Mouse (Mus musculus): ENCODE measurements around the gene Ano1.

The Ano1 gene

GRCm38 (mm10) chr7:144764537-144765282, 12.9 kb upstream of the Ano1 start:
- DNase-seq (ENCODE audit: low read depth), result no peak

GRCm38 (mm10) chr7:144764013-144764412, 12.2 kb upstream of the Ano1 start:
- no peak for DNase-seq (ENCODE audit: low read depth)

DNA sequence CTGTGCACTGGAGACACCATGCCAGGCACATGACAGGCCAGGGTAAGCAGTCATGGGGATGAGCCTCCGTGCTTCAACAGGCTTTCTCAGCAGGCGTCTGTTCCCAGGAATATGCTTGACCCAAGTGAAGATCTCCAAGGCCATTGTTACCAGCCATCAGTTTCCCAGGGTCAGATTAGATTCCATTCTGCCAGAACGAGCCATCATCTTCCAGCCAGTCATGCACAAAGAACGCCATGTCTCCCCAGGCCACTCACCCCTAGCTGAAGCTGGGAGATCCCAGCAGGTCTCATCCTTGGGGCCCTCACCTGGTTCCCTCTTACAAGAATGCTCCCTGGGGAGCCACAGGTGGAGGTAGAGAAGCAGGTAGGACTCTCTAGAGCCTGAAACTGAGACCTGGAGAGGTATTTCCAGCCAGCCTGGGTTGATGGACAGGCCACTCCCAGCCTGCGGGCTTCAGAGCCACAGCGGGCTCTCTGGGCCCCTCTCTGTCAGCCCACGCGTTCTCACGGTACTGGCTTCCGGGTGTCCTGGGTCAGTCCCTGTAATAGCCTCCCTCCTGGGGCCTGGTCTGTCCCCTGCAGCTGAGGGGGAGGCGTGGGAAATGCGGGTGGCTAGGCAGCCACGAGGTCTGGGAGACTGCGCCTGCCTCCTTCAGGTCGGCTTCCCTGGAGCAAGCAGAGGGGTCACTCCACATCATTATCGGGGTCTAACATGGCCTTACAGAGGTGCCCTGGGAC, 10.9 kb upstream of the Ano1 start:
- no peak for DNase-seq (ENCODE audit: low read depth)

- DNase-seq (ENCODE audit: low read depth), result no peak
Measured at GRCm38 (mm10) chr7:144760228-144760627, 8.5 kb upstream of the Ano1 start.

GRCm38 (mm10) chr7:144759455-144759854, 7.7 kb upstream of the Ano1 start:
- DNase-seq (ENCODE audit: low read depth), result no peak

- DNase-seq (ENCODE audit: low read depth), result no peak
Measured at GRCm38 (mm10) chr7:144755511-144756378, 4.0 kb upstream of the Ano1 start.

GRCm38 (mm10) chr7:144754722-144755121, 2.9 kb upstream of the Ano1 start:
- no peak for DNase-seq (ENCODE audit: low read depth)

GRCm38 (mm10) chr7:144753657-144754031, 1.9 kb upstream of the Ano1 start:
- no peak for DNase-seq (ENCODE audit: low read depth)

DNA sequence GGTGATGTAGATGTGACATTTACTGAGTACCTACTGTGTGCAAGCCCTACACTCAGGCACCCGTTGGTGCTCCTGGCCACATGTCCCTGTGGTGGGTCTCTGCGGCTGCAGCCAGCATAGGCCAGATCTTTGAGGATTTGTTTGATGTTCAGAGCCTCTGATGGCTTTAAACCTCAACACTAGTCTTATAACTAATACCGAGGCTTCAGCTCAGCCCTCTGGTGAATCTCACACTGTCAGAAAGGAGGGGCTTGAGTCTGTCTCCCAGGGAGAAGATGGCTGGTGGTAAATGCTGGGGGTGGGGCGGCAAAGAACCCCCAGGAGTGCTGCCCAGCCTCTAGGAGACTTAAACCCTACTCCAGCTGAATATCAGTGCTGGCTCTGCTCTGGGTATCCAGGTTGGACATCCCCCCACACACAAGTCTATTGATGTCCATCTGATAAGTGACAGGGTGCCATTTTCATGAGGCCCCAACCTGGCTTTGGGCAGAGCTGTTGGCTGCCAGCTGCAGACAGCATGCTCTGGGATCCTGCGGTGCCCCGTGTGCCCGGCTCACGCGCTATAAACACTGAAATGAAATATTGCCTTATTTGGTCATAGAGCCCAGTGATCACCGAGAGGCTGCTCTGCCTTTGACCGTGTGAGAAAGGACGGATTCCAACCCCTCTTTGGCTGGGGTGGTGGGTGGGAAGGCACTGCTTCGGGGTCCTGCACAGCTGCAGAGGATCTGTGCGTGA, 1.3 kb upstream of the Ano1 start:
- no peak for DNase-seq (ENCODE audit: low read depth)

GRCm38 (mm10) chr7:144747756-144748155, 4.0 kb downstream of the Ano1 start:
- DNase-seq (ENCODE audit: low read depth), result no peak

DNA sequence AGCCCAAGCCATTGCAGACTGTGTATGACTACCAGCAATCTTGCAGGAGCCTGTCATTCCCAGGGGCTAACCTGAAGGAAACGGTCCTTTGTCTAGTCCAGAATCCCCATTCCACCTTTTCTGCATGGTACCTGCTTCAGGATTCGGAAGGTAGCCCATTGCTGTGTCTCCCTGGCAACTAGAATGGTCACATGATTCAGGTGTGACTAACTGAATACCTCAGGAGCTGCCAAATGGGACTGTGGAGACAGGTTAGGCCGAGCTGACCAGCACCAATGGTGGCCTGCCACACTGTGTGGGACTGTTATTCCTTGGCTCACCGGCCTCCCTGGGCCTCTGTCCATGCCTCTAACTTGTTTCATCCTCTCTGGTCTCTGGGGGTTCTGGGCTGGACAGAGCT, 5.3 kb downstream of the Ano1 start:
- DNase-seq (ENCODE audit: low read depth), result no peak

DNA sequence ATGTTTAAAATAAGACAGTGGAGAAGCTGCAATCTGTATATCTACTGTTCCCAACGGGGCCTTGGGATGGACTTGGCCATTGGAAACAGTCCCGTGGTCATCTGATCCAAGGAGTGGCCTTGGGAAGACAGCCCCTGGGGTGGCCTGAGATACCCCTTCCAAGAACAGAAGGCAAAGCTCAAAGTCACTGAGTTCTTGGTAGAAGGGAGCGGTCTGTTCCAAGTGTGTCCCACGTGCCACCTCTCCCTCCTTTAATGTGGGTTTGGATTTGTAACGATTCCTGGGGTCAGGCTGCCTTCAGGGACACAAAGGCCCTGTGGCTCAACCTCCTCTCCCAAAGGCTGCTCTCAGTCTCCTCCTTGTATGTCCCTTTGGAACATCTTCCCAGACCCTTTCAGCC, 7.9 kb downstream of the Ano1 start:
- DNase-seq (ENCODE audit: low read depth), result no peak

DNA sequence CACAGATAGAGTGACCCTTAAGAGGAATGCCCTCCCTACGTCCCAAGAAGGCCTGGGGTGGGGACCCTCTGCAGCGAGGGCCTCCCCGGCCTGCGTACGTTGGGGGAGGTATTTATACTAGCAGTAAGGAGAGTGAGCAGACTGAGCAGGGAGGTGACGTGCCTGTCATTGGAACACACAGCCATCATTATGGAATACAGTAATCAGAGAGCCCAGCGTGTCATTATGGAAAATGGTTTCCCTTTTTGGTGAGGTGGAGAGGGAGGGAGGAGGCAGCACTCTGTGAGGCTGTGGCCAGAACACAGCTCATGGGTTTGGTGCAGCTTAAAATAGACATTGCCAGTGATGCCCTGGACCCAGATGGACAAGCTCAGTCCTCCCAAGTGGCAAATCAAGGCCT, 11.1 kb downstream of the Ano1 start:
- DNase-seq (ENCODE audit: low read depth), result no peak

DNA sequence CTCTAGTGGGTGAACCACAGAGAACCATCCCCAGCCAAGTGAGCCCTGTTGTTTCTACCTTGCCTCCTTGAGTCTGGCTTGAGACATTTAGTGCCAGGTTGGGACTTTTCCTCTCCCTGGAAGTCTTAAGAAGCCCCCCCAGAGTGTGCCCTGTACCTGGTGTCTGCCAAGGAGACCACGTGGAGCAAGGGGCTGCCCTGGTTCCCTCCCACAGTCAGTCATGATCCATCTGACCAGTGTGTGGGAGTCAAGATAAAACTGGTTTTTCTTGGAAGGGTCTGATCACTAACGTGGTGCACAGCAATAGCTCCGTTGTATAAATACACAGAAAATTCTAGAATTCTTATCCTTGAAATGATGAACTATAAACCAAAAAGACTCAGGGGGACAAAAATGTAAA, 12.0 kb downstream of the Ano1 start:
- no peak for DNase-seq (ENCODE audit: low read depth)

DNA sequence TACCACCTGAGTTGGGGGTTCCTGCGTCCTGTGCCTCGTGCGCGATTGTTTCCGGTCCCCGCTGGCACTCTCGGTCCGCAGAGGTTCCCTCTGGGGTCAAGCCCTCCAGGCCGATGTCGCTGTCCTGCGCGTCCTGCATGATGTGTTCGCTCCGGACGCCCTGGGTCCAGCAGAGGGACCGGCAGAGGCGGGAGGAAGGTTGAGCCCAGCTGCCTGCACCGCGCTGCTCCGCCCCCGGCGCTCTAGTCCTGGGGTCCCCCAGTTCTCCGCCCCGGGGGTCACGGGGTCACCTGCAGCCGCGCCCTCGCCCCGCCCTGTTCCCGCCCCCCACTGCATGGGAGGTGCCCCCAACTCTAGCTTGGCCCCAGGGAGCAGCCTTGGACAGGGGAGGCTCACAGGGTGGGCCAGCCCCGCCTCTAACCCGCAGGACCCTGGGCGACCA, 13.4 kb downstream of the Ano1 start:
- DNase-seq (ENCODE audit: low read depth), result no peak

DNA sequence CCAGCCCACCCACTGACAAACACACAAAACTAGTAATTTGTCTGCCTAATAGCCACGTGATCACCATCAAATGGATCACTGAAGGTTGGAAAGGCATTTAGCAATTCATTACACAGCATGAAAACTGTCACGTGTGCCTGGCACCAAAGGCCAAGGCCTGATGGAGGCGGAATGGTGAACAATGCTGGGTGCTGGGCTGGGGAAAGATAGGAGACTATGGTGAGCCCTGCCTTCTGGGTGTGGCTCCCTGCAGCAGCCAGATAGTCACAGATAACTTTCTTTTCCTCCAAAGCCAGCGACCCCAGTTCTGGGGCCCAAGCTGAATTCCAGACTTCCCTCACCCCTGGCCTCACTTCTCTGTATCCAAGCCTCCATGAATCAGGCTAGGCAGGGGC, 19.9 kb downstream of the Ano1 start:
- DNase-seq (ENCODE audit: low read depth), result no peak

GRCm38 (mm10) chr7:144731182-144731896, 20.4 kb downstream of the Ano1 start:
- DNase-seq (ENCODE audit: low read depth), result no peak

DNA sequence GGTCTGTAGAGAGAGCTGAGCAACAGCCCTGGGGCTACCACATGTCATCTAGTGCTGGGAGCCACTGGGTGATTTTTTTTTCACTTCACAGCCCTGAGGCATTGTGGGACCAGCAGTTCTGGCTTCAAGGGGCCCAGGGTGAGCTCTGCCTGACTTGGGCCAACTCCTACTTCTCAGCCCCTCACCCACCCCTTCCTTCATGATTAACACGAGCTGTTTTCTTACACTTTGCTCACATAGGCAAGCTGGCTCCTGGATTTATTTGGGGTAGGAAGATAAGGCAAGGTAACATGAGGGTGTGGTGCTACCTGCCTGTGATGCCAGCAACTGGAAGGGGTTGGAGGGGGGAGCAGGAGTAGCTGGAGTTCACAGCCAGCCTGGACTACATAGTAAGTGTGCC, 27.5 kb downstream of the Ano1 start:
- DNase-seq (ENCODE audit: low read depth), result no peak

GRCm38 (mm10) chr7:144719956-144720355, 31.8 kb downstream of the Ano1 start:
- no peak for DNase-seq (ENCODE audit: low read depth)

- DNase-seq (ENCODE audit: low read depth), result no peak
Measured at GRCm38 (mm10) chr7:144717736-144718135, 34.0 kb downstream of the Ano1 start.

- DNase-seq (ENCODE audit: low read depth), result no peak
Measured at GRCm38 (mm10) chr7:144697870-144698269, 53.9 kb downstream of the Ano1 start.
